10 mouse cellular contexts compared by ENCODE assay signal in genomic region chr11:107762688-107763460, GRCm38 (mm10). TPM values are rescaled to one million over a fixed set of nuclear protein-coding genes. Genes with fewer than 3 reads are reported as not detected.
DNase-seq lines count a peak whose midpoint lies in the region; ATAC-seq and TF ChIP-seq lines count a peak whose summit lies in the region.
"Had no signal": no experiment of that assay in that cellular context is flagged by ENCODE, and none has a peak within 500 bp of the region (broad histone marks: within the 10 kb centered on the region; RNA-seq: fewer than 3 reads in every experiment).

No protein-coding gene starts in this region.

- peak; percentile 59 for DNase-seq in heart, postnatal 4 days
- no peak for DNase-seq in heart, embryonic 10.5 days (ENCODE audit: low spot score)
- DNase-seq in brain, embryonic 14.5 days (ENCODE audit: low read depth): peak; percentile 97
- peak; percentile 35 for DNase-seq in hindbrain, embryonic 10.5 days (ENCODE audit: low spot score)
- no peak for DNase-seq in frontal cortex, postnatal 36 days (ENCODE audit: low spot score in 2 of 2)
- no peak for DNase-seq in frontal cortex, postnatal 14 days (ENCODE audit: low spot score in 2 of 2)
- DNase-seq: adrenal gland, postnatal 36 days had no signal

- peak; percentile 53; the same call in 1 of the 2 replicates for TF ChIP-seq CTCF in brain, embryonic 14.5 days (IDR thresholded peaks at IDR 0.05; ENCODE audit: borderline replicate concordance, extremely low read depth, insufficient read depth, insufficient read length)

- peak; percentile 75 for ATAC-seq in midbrain, embryonic 15.5 days (replicated peaks)
- no peak for ATAC-seq in megakaryocyte, adult 5-6 weeks (ENCODE audit: poor library complexity, severe bottlenecking)

- WGBS in heart, embryonic 10.5 days: 51% methylated on average over 8 of the region's 8 CpGs
- WGBS in hindbrain, embryonic 10.5 days: 26% methylated on average over 8 of the region's 8 CpGs
- 15% methylated on average over 8 of the region's 8 CpGs for WGBS in midbrain, embryonic 15.5 days

- H3K27ac ChIP-seq in heart, embryonic 10.5 days: no peak overlapping the region
- peak overlapping the region; percentile 86 for H3K27ac ChIP-seq in hindbrain, embryonic 10.5 days
- peak overlapping the region; percentile 76 for H3K27ac ChIP-seq in midbrain, embryonic 15.5 days

- H3K9me3 ChIP-seq in heart, embryonic 10.5 days: no peaks in the 10 kb centered on the region
- no peaks in the 10 kb centered on the region for H3K9me3 ChIP-seq in hindbrain, embryonic 10.5 days
- H3K9me3 ChIP-seq in midbrain, embryonic 15.5 days: no peaks in the 10 kb centered on the region

- no peaks in the 10 kb centered on the region for H3K4me1 ChIP-seq in heart, embryonic 10.5 days
- peaks cover 49% of the 10 kb centered on the region for H3K4me1 ChIP-seq in hindbrain, embryonic 10.5 days (replicated peaks)
- H3K4me1 ChIP-seq in midbrain, embryonic 15.5 days: peaks cover 63% of the 10 kb centered on the region

- H3K9ac ChIP-seq in midbrain, embryonic 15.5 days: peak overlapping the region; percentile 16; the same call in 1 of the 2 replicates

- no peak overlapping the region for H3K4me3 ChIP-seq in heart, embryonic 10.5 days
- no peak overlapping the region for H3K4me3 ChIP-seq in hindbrain, embryonic 10.5 days
- no peak overlapping the region for H3K4me3 ChIP-seq in midbrain, embryonic 15.5 days

- no peaks in the 10 kb centered on the region for H3K36me3 ChIP-seq in heart, embryonic 10.5 days
- peaks cover 7% of the 10 kb centered on the region; the same call in 1 of the 2 replicates for H3K36me3 ChIP-seq in hindbrain, embryonic 10.5 days
- H3K36me3 ChIP-seq in midbrain, embryonic 15.5 days (replicated peaks): no peaks in the 10 kb centered on the region

- 0 out of 2 replicates have a peak, but pooled peaks cover 21% of the 10 kb centered on the region for H3K27me3 ChIP-seq in heart, embryonic 10.5 days (ENCODE audit: insufficient read depth, poor library complexity, severe bottlenecking)
- 0 out of 2 replicates have a peak, but pooled peaks cover 6% of the 10 kb centered on the region for H3K27me3 ChIP-seq in hindbrain, embryonic 10.5 days (ENCODE audit: insufficient read depth, poor library complexity, severe bottlenecking)
- no peaks in the 10 kb centered on the region for H3K27me3 ChIP-seq in midbrain, embryonic 15.5 days (replicated peaks)

- 0 out of 2 replicates have a peak overlapping the region, but pooled peaks have one; percentile 12 for H3K4me2 ChIP-seq in midbrain, embryonic 15.5 days

- TF ChIP-seq POLR2A in brain, embryonic 14.5 days (IDR thresholded peaks at IDR 0.05; ENCODE audit: borderline replicate concordance, extremely low read depth, insufficient read depth, insufficient read length, poor library complexity, severe bottlenecking): no peak

RNA-seq across cellular contexts. Expression of gene Cacng4, which starts 31.5 kb away (rescaled TPM):
- total RNA-seq in heart, postnatal 4 days (2021): under 1 TPM; 0.41 to 0.64 TPM
- polyA plus RNA-seq in heart, embryonic 10.5 days (2016; fragmentation: Nextera tagmentation; extraction: Ambion mirVana): 0.14 and 0.80 TPM in 2 replicates
- 117 and 152 TPM in 2 replicates for polyA plus RNA-seq in brain, embryonic 14.5 days (2012; rRNA removed)
- polyA plus RNA-seq in hindbrain, embryonic 10.5 days (2016; fragmentation: Nextera tagmentation; extraction: Ambion mirVana): 8.9 and 15.7 TPM in 2 replicates
- polyA plus RNA-seq in midbrain, embryonic 15.5 days (2015; fragmentation: Nextera tagmentation; extraction: Ambion mirVana): 61.5 and 68.6 TPM in 2 replicates
- total RNA-seq in megakaryocyte, adult 5-6 weeks (2015): not detected in 2 replicates
- not detected in 2 replicates for total RNA-seq in megakaryocyte, adult 5-6 weeks (2017)

RNA-seq across cellular contexts. Expression of gene Cacng1, which starts 46.6 kb away (rescaled TPM):
- total RNA-seq in heart, postnatal 4 days (2021): under 1 TPM in 1 of 2 experiments, not detected in 1; 0.34 TPM
- not detected in 2 replicates for polyA plus RNA-seq in heart, embryonic 10.5 days (2016; fragmentation: Nextera tagmentation; extraction: Ambion mirVana)
- polyA plus RNA-seq in brain, embryonic 14.5 days (2012; rRNA removed): 1.4 and 1.8 TPM in 2 replicates
- 0.16 and 0.26 TPM in 2 replicates for polyA plus RNA-seq in hindbrain, embryonic 10.5 days (2016; fragmentation: Nextera tagmentation; extraction: Ambion mirVana)
- 0.22 and 0.23 TPM in 2 replicates for polyA plus RNA-seq in midbrain, embryonic 15.5 days (2015; fragmentation: Nextera tagmentation; extraction: Ambion mirVana)
- total RNA-seq in megakaryocyte, adult 5-6 weeks (2015): not detected in 2 replicates
- not detected in 2 replicates for total RNA-seq in megakaryocyte, adult 5-6 weeks (2017)
- total RNA-seq: layer of hippocampus, adult 18-20 months had no signal

Comparison
In these comparisons a context has a peak if more than half of its experiments do, and no peak if none do; other contexts are left out.
1. DNase-seq: peak in heart, postnatal 4 days (single experiment), brain, embryonic 14.5 days (single experiment) and hindbrain, embryonic 10.5 days (single experiment); none in heart, embryonic 10.5 days (single experiment), frontal cortex, postnatal 36 days (0 of 2) and frontal cortex, postnatal 14 days (0 of 2).